Mouse (Mus musculus) myocyte (in vitro differentiated cells): Measurements from ENCODE around the gene Ctcf. TPM values are rescaled to one million over a fixed set of nuclear protein-coding genes. Genes with fewer than 3 reads are reported as not detected.

ENCODE experiments used
- H3K27me3 ChIP-seq: one replicate; pipeline ENCODE4 v1.6.1; 2011; ENCODE audit not compliant: control insufficient read depth, insufficient read depth, insufficient read length
- H3K36me3 ChIP-seq: one replicate; pipeline ENCODE4 v1.6.1; 2011; ENCODE audit not compliant: control insufficient read depth, insufficient read depth
- H3K4me2 ChIP-seq: one replicate; pipeline ENCODE4 v1.6.1; 2011; ENCODE audit warnings: low read depth, control low read depth
- H3K4me3 ChIP-seq: one replicate; pipeline ENCODE4 v1.5.1; 2011; ENCODE audit warnings: mild to moderate bottlenecking, control low read depth, moderate library complexity
- H3K79me2 ChIP-seq: one replicate; pipeline ENCODE4 v1.6.1; 2011; ENCODE audit not compliant: control insufficient read depth, insufficient read depth
- H3ac ChIP-seq: one replicate; pipeline ENCODE4 v1.6.1; 2011; ENCODE audit not compliant: control insufficient read depth, insufficient read length
- CEBPB ChIP-seq: IDR thresholded peaks from 2 replicates; pipeline ENCODE4 v1.6.1; 2011; ENCODE audit warnings: mild to moderate bottlenecking, moderate library complexity; ENCODE audit not compliant: poor library complexity, insufficient read depth, severe bottlenecking
- E2F4 ChIP-seq: IDR thresholded peaks from one replicate; pipeline ENCODE4 v1.6.1; 2011; ENCODE audit warnings: mild to moderate bottlenecking, control low read depth, moderate library complexity; ENCODE audit not compliant: insufficient read depth
- MAX ChIP-seq: IDR thresholded peaks from one replicate; pipeline ENCODE4 v1.6.1; 2011; ENCODE audit warnings: low read depth, mild to moderate bottlenecking, control low read depth
- MYOD1 ChIP-seq, 3 experiments: IDR thresholded peaks; one replicate each; pipeline ENCODE4 v1.6.1; 2011; ENCODE audit warnings: control low read depth in 2 of 3, low read depth in 2 of 3, mild to moderate bottlenecking in 2 of 3, moderate library complexity in 1 of 3; ENCODE audit not compliant: insufficient read length in 2 of 3, control insufficient read depth in 1 of 3
- MYOG ChIP-seq, 3 experiments: IDR thresholded peaks; one replicate each; pipeline ENCODE4 v1.6.1; 2011; ENCODE audit warnings: control low read depth in 2 of 3, low read depth in 2 of 3, mild to moderate bottlenecking in 2 of 3; ENCODE audit not compliant: insufficient read length in 2 of 3, control insufficient read depth in 1 of 3, insufficient read depth in 1 of 3
- POLR2A ChIP-seq: IDR thresholded peaks from one replicate; pipeline ENCODE4 v1.6.1; 2011; ENCODE audit warnings: low read depth, mild to moderate bottlenecking, control low read depth, moderate library complexity; ENCODE audit not compliant: insufficient read length
- POLR2AphosphoS2 ChIP-seq: IDR thresholded peaks from one replicate; pipeline ENCODE4 v1.6.1; 2011; ENCODE audit warnings: low read depth, control low read depth; ENCODE audit not compliant: insufficient read length
- REST ChIP-seq: IDR thresholded peaks from one replicate; pipeline ENCODE4 v1.6.1; 2011; ENCODE audit warnings: mild to moderate bottlenecking, control low read depth, moderate library complexity; ENCODE audit not compliant: insufficient read depth, insufficient read length
- SRF ChIP-seq: IDR thresholded peaks from one replicate; pipeline ENCODE4 v1.6.1; 2011; ENCODE audit warnings: low read depth; ENCODE audit not compliant: control insufficient read depth, insufficient read length
- TCF12 ChIP-seq: IDR thresholded peaks from one replicate; pipeline ENCODE4 v1.6.1; 2011; ENCODE audit warnings: mild to moderate bottlenecking, control low read depth; ENCODE audit not compliant: poor library complexity, insufficient read depth, severe bottlenecking
- TCF3 ChIP-seq: IDR thresholded peaks from one replicate; pipeline ENCODE4 v1.6.1; 2011; ENCODE audit warnings: low read depth, control low read depth; ENCODE audit not compliant: insufficient read length
- USF1 ChIP-seq: IDR thresholded peaks from one replicate; pipeline ENCODE4 v1.6.1; 2011; ENCODE audit warnings: low read depth, mild to moderate bottlenecking, control low read depth, moderate library complexity
- polyA plus RNA-seq: library from polyadenylated mRNA; unstranded; fragments of >200 nt; fragmentation: generic; extraction: Trizol; gene quantifications from one replicate; pipeline ENCODE4 v1.2.1, GENCODE M21; 2012; ENCODE audit warnings: missing spikeins

Gene Ctcf
- polyA plus RNA-seq, 1 experiment = 17.6 TPM

DNA sequence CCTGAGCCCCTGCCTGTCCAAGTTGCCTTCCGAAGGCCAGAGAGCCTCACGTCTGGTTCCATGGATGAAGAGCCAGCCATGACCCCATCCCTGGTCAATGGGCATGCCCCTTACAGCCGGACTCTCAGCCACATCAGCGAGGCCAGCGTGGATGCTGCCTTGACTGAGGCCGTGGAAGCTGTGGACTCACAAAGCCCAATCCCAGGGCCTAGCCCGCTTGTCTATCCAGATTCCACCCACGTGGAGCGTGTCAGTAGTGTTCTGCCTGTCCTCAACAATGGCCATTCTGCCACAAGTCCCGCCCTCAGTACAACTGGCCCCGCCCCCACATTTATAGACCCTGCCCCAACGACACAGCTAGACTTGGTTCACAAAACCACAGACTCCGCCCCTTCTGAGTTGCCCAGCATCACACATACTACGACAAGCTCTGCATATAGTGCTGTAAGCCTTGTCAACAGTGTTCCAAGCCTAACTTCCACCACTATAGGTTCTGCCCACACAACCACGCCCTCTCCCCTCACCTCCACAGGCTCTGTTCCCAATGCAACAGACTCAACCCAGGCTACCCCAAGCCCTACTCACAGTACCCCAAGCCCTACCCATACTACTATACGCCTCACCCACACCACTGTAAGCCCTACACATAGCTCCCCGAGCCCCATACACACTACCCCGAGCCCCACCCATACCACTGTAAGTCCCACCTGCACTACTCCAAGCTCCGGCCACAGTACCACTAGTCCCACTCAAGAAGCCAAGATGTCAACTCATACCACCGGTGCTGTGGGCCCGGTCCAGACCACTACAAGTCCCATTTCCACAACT lies 18.7 kb upstream of the Ctcf start:
- H3K4me3 ChIP-seq = no peak overlapping the region
- H3K27me3 ChIP-seq = no peaks in the 10 kb centered on the region
- H3ac ChIP-seq = no peak overlapping the region
- H3K79me2 ChIP-seq = peaks cover 4% of the 10 kb centered on the region
- H3K36me3 ChIP-seq = peaks cover 38% of the 10 kb centered on the region
- H3K4me2 ChIP-seq = no peak overlapping the region
- TF ChIP-seq USF1 = no peak
- no peak for TF ChIP-seq REST
- no peak for TF ChIP-seq POLR2AphosphoS2
- no peak for TF ChIP-seq CEBPB
- TF ChIP-seq SRF = no peak
- no peak for TF ChIP-seq POLR2A
- no peak for TF ChIP-seq TCF3
- no peak for TF ChIP-seq MAX
- TF ChIP-seq MYOD1 (IDR thresholded peaks at IDR 0.05; ENCODE audit: control insufficient read depth in 1 of 3, insufficient read length in 2 of 3, low read depth in 2 of 3) = no peak
- no peak for TF ChIP-seq E2F4
- no peak for TF ChIP-seq TCF12
- no peak for TF ChIP-seq MYOG (IDR thresholded peaks at IDR 0.05; ENCODE audit: control insufficient read depth in 1 of 3, insufficient read depth in 1 of 3, insufficient read length in 2 of 3, low read depth in 2 of 3)

DNA sequence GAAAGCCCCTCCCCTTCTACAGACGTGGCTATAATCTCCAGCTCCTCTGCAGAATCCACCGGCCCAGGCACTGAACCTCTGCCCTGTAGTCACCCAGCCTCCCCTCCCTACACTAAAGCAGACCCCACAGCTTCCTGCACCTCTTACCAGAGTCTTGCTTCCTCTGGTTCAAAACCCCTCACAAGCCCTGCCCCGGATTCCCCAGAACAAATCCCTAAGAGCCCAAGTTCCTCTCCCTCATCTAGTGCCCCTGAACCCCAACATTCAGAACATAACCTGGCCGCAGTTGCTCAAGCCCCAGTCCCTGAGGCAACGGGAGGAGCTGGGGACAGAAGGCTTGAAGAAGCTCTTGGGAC lies 18.1 kb upstream of the Ctcf start:
- no peaks in the 10 kb centered on the region for H3K79me2 ChIP-seq
- H3K27me3 ChIP-seq = no peaks in the 10 kb centered on the region
- no peak overlapping the region for H3K4me3 ChIP-seq
- no peak overlapping the region for H3K4me2 ChIP-seq
- no peak for TF ChIP-seq REST
- no peak for TF ChIP-seq MYOG (IDR thresholded peaks at IDR 0.05; ENCODE audit: control insufficient read depth in 1 of 3, insufficient read depth in 1 of 3, insufficient read length in 2 of 3, low read depth in 2 of 3)
- no peak for TF ChIP-seq POLR2AphosphoS2
- no peak for TF ChIP-seq TCF3
- no peak for TF ChIP-seq E2F4
- no peak for TF ChIP-seq TCF12
- no peak for TF ChIP-seq SRF
- TF ChIP-seq USF1 = no peak
- TF ChIP-seq MYOD1 (IDR thresholded peaks at IDR 0.05; ENCODE audit: control insufficient read depth in 1 of 3, insufficient read length in 2 of 3, low read depth in 2 of 3) = no peak
- TF ChIP-seq CEBPB = no peak
- TF ChIP-seq MAX = no peak
- TF ChIP-seq POLR2A = no peak
- H3K36me3 ChIP-seq = peaks cover 38% of the 10 kb centered on the region
- no peak overlapping the region for H3ac ChIP-seq

DNA sequence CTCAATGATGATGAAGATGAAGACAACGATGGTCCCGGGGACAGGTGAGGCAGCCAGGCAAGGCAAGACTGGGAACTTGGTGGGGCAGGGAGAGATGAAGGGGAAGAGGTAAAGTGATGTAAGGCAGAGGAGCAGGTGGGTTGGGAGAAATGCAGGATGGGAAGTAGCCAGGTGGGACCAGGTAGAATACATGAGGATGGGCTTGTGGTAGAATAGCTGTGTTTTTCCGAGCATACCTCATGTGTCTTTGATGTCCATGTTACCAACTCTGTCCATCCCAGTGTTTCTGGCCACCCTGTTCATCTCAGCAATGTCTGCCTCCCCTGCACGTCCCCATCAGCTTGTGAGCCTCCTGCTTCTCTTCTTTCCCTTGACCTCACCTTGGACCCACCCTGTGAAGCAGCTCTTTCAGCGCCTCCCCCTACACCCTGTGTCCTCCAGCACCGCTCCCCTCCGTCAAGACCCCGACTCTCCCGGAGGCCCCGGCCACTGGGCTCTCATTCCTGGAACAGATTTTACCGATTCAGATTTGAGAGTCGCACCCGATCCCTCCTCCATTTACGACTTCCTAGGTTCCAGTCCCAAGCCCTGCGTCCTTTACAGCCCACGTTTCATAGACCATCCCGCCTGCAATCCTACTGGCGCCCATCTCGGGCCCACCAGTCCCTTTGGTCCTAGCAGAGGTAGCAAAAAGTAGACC lies 17.3 kb upstream of the Ctcf start:
- Histone ChIP-seq H3K36me3 (peaks cover 38% of the 10 kb centered on the region), H3K27me3 (no peaks in the 10 kb centered on the region), H3K4me2 (no peak overlapping the region), H3ac (no peak overlapping the region), H3K4me3 (no peak overlapping the region), H3K79me2 (no peaks in the 10 kb centered on the region)
- TF ChIP-seq MAX = no peak
- peak; percentile 3 for TF ChIP-seq POLR2AphosphoS2

DNA sequence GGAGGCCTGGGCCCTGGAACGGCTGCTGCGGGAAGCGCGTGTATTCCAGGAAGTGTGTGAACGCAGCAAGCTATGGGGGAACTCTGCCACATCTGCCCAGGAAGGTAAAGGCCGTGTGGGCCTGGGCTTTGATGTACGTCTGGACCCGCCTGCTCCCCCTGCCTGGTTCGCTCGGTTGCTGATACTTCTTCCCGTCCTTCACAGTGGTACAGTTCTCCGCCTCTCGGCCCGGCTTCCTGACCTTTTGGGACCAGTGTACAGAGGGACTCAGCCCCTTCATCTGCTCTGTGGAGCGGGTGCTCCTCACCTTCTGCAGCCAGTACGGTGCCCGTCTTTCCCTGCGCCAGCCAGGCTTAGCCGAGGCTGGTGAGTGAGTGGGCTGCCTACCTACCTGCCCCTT lies 16.2 kb upstream of the Ctcf start:
- Histone ChIP-seq H3K79me2 (no peaks in the 10 kb centered on the region), H3K27me3 (no peaks in the 10 kb centered on the region), H3K4me2 (no peak overlapping the region), H3K4me3 (no peak overlapping the region), H3ac (no peak overlapping the region), H3K36me3 (peaks cover 34% of the 10 kb centered on the region)
- TF ChIP-seq MAX (no peak), REST (no peak), TCF3 (no peak), POLR2A (no peak), MYOG (IDR thresholded peaks at IDR 0.05; ENCODE audit: control insufficient read depth in 1 of 3, insufficient read depth in 1 of 3, insufficient read length in 2 of 3, low read depth in 2 of 3) (no peak), POLR2AphosphoS2 (peak; percentile 46), CEBPB (no peak)

DNA sequence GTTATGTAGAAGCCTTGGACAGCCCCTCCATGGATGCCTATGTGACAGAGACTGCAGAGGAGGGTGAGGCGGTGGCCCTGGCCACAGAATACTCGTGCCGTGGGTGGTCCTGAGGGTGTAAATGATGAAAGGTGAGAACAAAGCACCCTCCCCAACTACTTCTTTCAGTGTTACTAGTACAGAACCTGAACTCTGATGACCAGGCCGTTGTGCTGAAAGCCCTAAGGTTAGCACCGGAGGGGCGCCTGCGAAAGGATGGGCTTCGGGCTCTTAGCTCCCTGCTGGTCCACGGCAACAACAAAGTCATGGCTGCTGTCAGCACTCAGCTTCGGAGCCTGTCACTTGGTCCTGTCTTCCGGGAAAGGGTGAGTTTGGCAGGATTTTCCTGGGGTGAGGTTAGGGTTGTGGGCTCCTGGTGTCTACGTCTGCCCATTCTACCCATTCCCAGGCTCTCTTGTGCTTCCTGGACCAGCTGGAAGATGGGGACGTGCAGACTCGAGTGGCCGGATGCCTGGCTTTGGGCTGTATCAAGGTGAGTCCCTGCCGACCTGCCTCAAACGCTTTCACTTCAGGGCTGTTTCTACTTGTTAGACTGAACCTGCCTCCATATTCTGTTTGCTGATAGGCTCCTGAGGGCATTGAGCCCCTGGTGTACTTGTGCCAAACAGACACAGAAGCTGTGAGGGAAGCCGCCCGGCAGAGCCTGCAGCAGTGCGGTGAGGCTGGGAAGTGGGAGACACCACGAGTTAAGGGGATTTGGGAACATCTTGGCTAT lies 15.2 kb upstream of the Ctcf start:
- no peak overlapping the region for H3K4me3 ChIP-seq
- TF ChIP-seq TCF3 (no peak), TCF12 (no peak), MYOD1 (IDR thresholded peaks at IDR 0.05; ENCODE audit: control insufficient read depth in 1 of 3, insufficient read length in 2 of 3, low read depth in 2 of 3) (no peak), SRF (no peak), E2F4 (no peak), REST (no peak), POLR2A (no peak), POLR2AphosphoS2 (no peak), CEBPB (no peak), USF1 (no peak), MAX (no peak), MYOG (IDR thresholded peaks at IDR 0.05; ENCODE audit: control insufficient read depth in 1 of 3, insufficient read depth in 1 of 3, insufficient read length in 2 of 3, low read depth in 2 of 3) (no peak)
- H3ac ChIP-seq = no peak overlapping the region
- peaks cover 31% of the 10 kb centered on the region for H3K36me3 ChIP-seq
- H3K4me2 ChIP-seq = no peak overlapping the region
- no peaks in the 10 kb centered on the region for H3K27me3 ChIP-seq
- H3K79me2 ChIP-seq = no peaks in the 10 kb centered on the region
